Mouse (Mus musculus): ENCODE measurements at regions not wholly inside any gene's neighbourhood (a gene's known extent, or its start where the extent isn't known, plus 50 kb on each side); places are given as distances from the start of the nearest gene placed in this dataset.

GRCm38 (mm10) chr7:83063559-83063958 is 196.4 kb downstream of the Mex3b start:
- 59% methylated on average over 3 of the region's 3 CpGs for WGBS
- H3K27ac ChIP-seq (ENCODE audit: low read length) = no peak overlapping the region

GRCm38 (mm10) chr7:83065341-83065740 is 198.2 kb downstream of the Mex3b start:
- Histone ChIP-seq H3K9me3 (ENCODE audit: low read length) (no peaks in the 10 kb centered on the region), H3K4me1 (ENCODE audit: insufficient read depth, low read depth, low read length) (no peaks in the 10 kb centered on the region), H3K36me3 (ENCODE audit: insufficient read depth, low read length) (no peaks in the 10 kb centered on the region), H3K27ac (ENCODE audit: low read length) (no peak overlapping the region), H3K4me3 (ENCODE audit: low read depth, low read length) (no peak overlapping the region), H3K4me2 (replicated peaks; ENCODE audit: low read depth, low read length) (no peak overlapping the region), H3K9ac (replicated peaks; ENCODE audit: low read depth) (no peak overlapping the region), H3K27me3 (replicated peaks; ENCODE audit: insufficient read depth, low read length) (no peaks in the 10 kb centered on the region)
- whole genome bisulfite sequencing = 80% methylated on average over 3 of the region's 3 CpGs
- TF ChIP-seq EP300 (IDR thresholded peaks at IDR 0.05) = no peak
- TF ChIP-seq CTCF (IDR thresholded peaks at IDR 0.05) = no peak
- no peak for DNase-seq (ENCODE audit: low spot score)
- ATAC-seq = no peak

More at GRCm38 (mm10) chr7:83063559-83063958, 196.4 kb downstream of the Mex3b start:
- Histone ChIP-seq H3K9ac (replicated peaks; ENCODE audit: low read depth) (no peak overlapping the region), H3K36me3 (ENCODE audit: insufficient read depth, low read length) (no peaks in the 10 kb centered on the region), H3K4me2 (replicated peaks; ENCODE audit: low read depth, low read length) (no peak overlapping the region), H3K4me1 (ENCODE audit: insufficient read depth, low read depth, low read length) (no peaks in the 10 kb centered on the region), H3K9me3 (ENCODE audit: low read length) (no peaks in the 10 kb centered on the region), H3K4me3 (ENCODE audit: low read depth, low read length) (no peak overlapping the region), H3K27me3 (replicated peaks; ENCODE audit: insufficient read depth, low read length) (no peaks in the 10 kb centered on the region)
- DNase-seq (ENCODE audit: low spot score) (no peak), ATAC-seq (no peak)
- TF ChIP-seq EP300 (IDR thresholded peaks at IDR 0.05) = no peak
- TF ChIP-seq CTCF (IDR thresholded peaks at IDR 0.05) = no peak

DNA sequence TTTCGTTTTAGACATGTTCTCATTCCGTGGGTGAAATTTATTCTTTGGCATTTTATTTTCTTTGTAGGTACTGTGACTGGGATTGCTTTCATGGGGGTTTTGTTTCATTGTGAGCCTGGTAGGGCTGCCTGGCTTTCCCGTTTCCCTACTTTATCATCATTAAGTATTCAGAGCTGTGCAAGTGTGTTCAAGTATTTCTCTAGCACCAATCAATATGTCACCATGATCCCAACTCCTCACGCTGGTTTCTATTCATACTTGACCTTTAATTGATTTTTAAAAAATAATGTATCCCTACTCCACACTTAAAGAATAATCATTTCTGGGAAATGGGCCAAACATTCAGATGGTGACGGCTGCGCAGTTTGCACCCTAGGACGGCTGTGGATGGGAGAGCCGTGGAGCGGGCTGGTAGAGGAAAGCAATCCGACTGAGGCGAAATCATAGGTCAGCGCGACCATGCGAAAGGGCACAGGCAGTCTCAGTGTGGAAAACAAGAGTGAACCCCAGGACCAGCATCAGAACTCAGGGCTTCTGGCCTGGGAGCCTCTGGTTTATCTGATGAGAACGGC is 207.4 kb downstream of the Mex3b start:
- DNase-seq (ENCODE audit: low spot score) (no peak), ATAC-seq (no peak)
- no peak overlapping the region for H3K4me2 ChIP-seq (replicated peaks; ENCODE audit: low read depth, low read length)
- no peak overlapping the region for H3K9ac ChIP-seq (replicated peaks; ENCODE audit: low read depth)
- no peak overlapping the region for H3K27ac ChIP-seq (ENCODE audit: low read length)
- no peaks in the 10 kb centered on the region for H3K27me3 ChIP-seq (replicated peaks; ENCODE audit: insufficient read depth, low read length)
- no peaks in the 10 kb centered on the region for H3K9me3 ChIP-seq (ENCODE audit: low read length)
- no peaks in the 10 kb centered on the region for H3K4me1 ChIP-seq (ENCODE audit: insufficient read depth, low read depth, low read length)
- no peak for TF ChIP-seq EP300 (IDR thresholded peaks at IDR 0.05)
- TF ChIP-seq CTCF (IDR thresholded peaks at IDR 0.05) = no peak
- no peak overlapping the region for H3K4me3 ChIP-seq (ENCODE audit: low read depth, low read length)
- no peaks in the 10 kb centered on the region for H3K36me3 ChIP-seq (ENCODE audit: insufficient read depth, low read length)
- 66% methylated on average over 15 of the region's 15 CpGs for WGBS

DNA sequence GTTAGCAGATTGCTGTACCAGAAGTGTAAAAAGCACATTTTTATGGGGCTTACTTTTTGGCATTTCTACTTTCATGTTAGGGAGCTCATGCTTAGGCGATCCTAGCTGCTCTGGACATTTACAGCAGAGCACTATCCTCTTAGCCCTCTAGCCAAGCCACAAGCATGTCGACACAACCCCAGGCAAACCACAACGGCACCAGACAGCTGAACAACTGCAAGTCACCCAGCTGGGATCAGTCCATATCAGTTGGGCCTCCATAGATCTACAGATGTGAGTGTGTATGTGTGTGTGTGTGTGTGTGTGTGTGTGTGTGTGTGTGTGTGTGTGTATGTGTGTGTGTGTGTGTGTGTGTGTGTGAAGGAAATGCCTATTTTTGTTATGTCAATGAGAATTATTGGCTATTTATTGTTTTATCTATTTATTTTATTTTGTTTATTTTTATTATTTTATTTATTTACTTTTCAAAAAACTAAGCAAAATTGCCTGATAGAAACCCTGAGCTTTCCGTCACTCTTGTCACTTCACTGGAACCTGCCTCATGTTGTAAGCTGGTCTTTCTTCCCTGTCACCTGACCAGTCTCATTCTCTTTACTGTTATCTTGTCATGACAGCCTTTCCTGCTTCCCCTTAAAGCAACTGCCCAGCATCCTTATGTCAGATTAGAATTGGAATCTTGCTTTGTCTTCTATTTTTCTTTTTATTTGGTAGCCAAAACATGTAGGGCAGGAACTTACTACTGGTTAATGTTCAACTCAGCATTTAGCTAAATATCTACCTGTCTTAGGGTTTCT is 208.2 kb downstream of the Mex3b start:
- no peaks in the 10 kb centered on the region for H3K9me3 ChIP-seq (ENCODE audit: low read length)
- H3K4me1 ChIP-seq (ENCODE audit: insufficient read depth, low read depth, low read length) = no peaks in the 10 kb centered on the region
- H3K36me3 ChIP-seq (ENCODE audit: insufficient read depth, low read length) = no peaks in the 10 kb centered on the region
- 58% methylated on average over 4 of the region's 4 CpGs for whole genome bisulfite sequencing
- ATAC-seq (peak; percentile 44; the same call in 1 of the 2 replicates), DNase-seq (ENCODE audit: low spot score) (peak; percentile 46)
- TF ChIP-seq EP300 (IDR thresholded peaks at IDR 0.05) (no peak), CTCF (IDR thresholded peaks at IDR 0.05) (no peak)
- no peak overlapping the region for H3K27ac ChIP-seq (ENCODE audit: low read length)
- no peak overlapping the region for H3K9ac ChIP-seq (replicated peaks; ENCODE audit: low read depth)
- H3K4me2 ChIP-seq (replicated peaks; ENCODE audit: low read depth, low read length) = no peak overlapping the region
- H3K4me3 ChIP-seq (ENCODE audit: low read depth, low read length) = no peak overlapping the region
- no peaks in the 10 kb centered on the region for H3K27me3 ChIP-seq (replicated peaks; ENCODE audit: insufficient read depth, low read length)

GRCm38 (mm10) chr7:83077035-83077918 is 210.1 kb downstream of the Mex3b start:
- Histone ChIP-seq H3K9ac (replicated peaks; ENCODE audit: low read depth) (no peak overlapping the region), H3K36me3 (ENCODE audit: insufficient read depth, low read length) (no peaks in the 10 kb centered on the region), H3K9me3 (ENCODE audit: low read length) (no peaks in the 10 kb centered on the region), H3K4me3 (ENCODE audit: low read depth, low read length) (no peak overlapping the region), H3K27me3 (replicated peaks; ENCODE audit: insufficient read depth, low read length) (no peaks in the 10 kb centered on the region), H3K4me2 (replicated peaks; ENCODE audit: low read depth, low read length) (no peak overlapping the region; the same call in 1 of the 2 replicates), H3K4me1 (ENCODE audit: insufficient read depth, low read depth, low read length) (no peaks in the 10 kb centered on the region), H3K27ac (ENCODE audit: low read length) (no peak overlapping the region)
- ATAC-seq (no peak), DNase-seq (ENCODE audit: low spot score) (no peak)
- no peak for TF ChIP-seq CTCF (IDR thresholded peaks at IDR 0.05)
- no peak for TF ChIP-seq EP300 (IDR thresholded peaks at IDR 0.05)
- 15% methylated on average over 11 of the region's 11 CpGs for WGBS

- Histone ChIP-seq H3K27me3 (replicated peaks; ENCODE audit: insufficient read depth, low read length) (no peaks in the 10 kb centered on the region), H3K4me2 (replicated peaks; ENCODE audit: low read depth, low read length) (no peak overlapping the region), H3K4me3 (ENCODE audit: low read depth, low read length) (no peak overlapping the region), H3K4me1 (ENCODE audit: insufficient read depth, low read depth, low read length) (no peaks in the 10 kb centered on the region), H3K9ac (replicated peaks; ENCODE audit: low read depth) (no peak overlapping the region), H3K36me3 (ENCODE audit: insufficient read depth, low read length) (no peaks in the 10 kb centered on the region), H3K9me3 (ENCODE audit: low read length) (no peaks in the 10 kb centered on the region), H3K27ac (ENCODE audit: low read length) (no peak overlapping the region)
- TF ChIP-seq CTCF (IDR thresholded peaks at IDR 0.05) = no peak
- TF ChIP-seq EP300 (IDR thresholded peaks at IDR 0.05) = no peak
- 22% methylated on average over 4 of the region's 4 CpGs for WGBS
- no peak for DNase-seq (ENCODE audit: low spot score)
- no peak for ATAC-seq
These were observed 210.8 kb downstream of the Mex3b start for GRCm38 (mm10) chr7:83077919-83078265.
